Mouse (Mus musculus): Measurements from ENCODE around the gene Serpinc1. TPM values are rescaled to one million over a fixed set of nuclear protein-coding genes. Genes with fewer than 3 reads are reported as not detected.

The Serpinc1 gene
- polyA plus RNA-seq, 1 experiment: 2.0 TPM

GRCm38 (mm10) chr1:161034435-161035280 lies 56.3 kb downstream of the Serpinc1 start, which contains the start of gene Zbtb37:
TSS of gene Zbtb37 (minus strand) at chr1:161034849.
- H3K4me3 ChIP-seq (replicated peaks): peak within 1 kb of the TSS; percentile 98
- no peaks in the 10 kb centered on the region for H3K9me3 ChIP-seq
- H3K36me3 ChIP-seq (replicated peaks; ENCODE audit: low read length): peaks cover 69% of the 10 kb centered on the region
- H3K4me1 ChIP-seq: peaks cover 64% of the 10 kb centered on the region
- no peaks in the 10 kb centered on the region for H3K27me3 ChIP-seq (replicated peaks)
- TF ChIP-seq GATA1 (IDR thresholded peaks at IDR 0.05; ENCODE audit: borderline replicate concordance, low read length): no peak

- H3K27me3 ChIP-seq (replicated peaks): no peaks in the 10 kb centered on the region
- TF ChIP-seq GATA1 (IDR thresholded peaks at IDR 0.05; ENCODE audit: borderline replicate concordance, low read length) (no peak), FLI1 (IDR thresholded peaks at IDR 0.05; ENCODE audit: low read length) (no peak)
- H3K4me1 ChIP-seq: peaks cover 63% of the 10 kb centered on the region
- H3K9me3 ChIP-seq: no peaks in the 10 kb centered on the region
- peak overlapping the region; percentile 98 for H3K4me3 ChIP-seq (replicated peaks)
- peaks cover 69% of the 10 kb centered on the region for H3K36me3 ChIP-seq (replicated peaks; ENCODE audit: low read length)
Observed at GRCm38 (mm10) chr1:161035281-161035785, 56.9 kb downstream of the Serpinc1 start.

- Histone ChIP-seq H3K4me3 (replicated peaks) (peak overlapping the region; percentile 98), H3K4me1 (peaks cover 60% of the 10 kb centered on the region), H3K9me3 (no peaks in the 10 kb centered on the region), H3K27me3 (replicated peaks) (no peaks in the 10 kb centered on the region), H3K36me3 (replicated peaks; ENCODE audit: low read length) (peaks cover 69% of the 10 kb centered on the region)
- TF ChIP-seq FLI1 (IDR thresholded peaks at IDR 0.05; ENCODE audit: low read length) (no peak), GATA1 (IDR thresholded peaks at IDR 0.05; ENCODE audit: borderline replicate concordance, low read length) (no peak)
Observed at GRCm38 (mm10) chr1:161035786-161036404, 57.5 kb downstream of the Serpinc1 start.

- H3K36me3 ChIP-seq (replicated peaks; ENCODE audit: low read length): peaks cover 69% of the 10 kb centered on the region
- H3K4me1 ChIP-seq: peaks cover 60% of the 10 kb centered on the region
- H3K9me3 ChIP-seq: no peaks in the 10 kb centered on the region
- no peak for TF ChIP-seq FLI1 (IDR thresholded peaks at IDR 0.05; ENCODE audit: low read length)
- TF ChIP-seq GATA1 (IDR thresholded peaks at IDR 0.05; ENCODE audit: borderline replicate concordance, low read length): no peak
- H3K4me3 ChIP-seq (replicated peaks): peak overlapping the region; percentile 98
- no peaks in the 10 kb centered on the region for H3K27me3 ChIP-seq (replicated peaks)
Observed at GRCm38 (mm10) chr1:161036411-161036841, 58.0 kb downstream of the Serpinc1 start.

GRCm38 (mm10) chr1:161037026-161037425 lies 58.6 kb downstream of the Serpinc1 start:
- peaks cover 58% of the 10 kb centered on the region for H3K4me1 ChIP-seq
- peaks cover 69% of the 10 kb centered on the region for H3K36me3 ChIP-seq (replicated peaks; ENCODE audit: low read length)
- TF ChIP-seq FLI1 (IDR thresholded peaks at IDR 0.05; ENCODE audit: low read length): no peak
- no peak for TF ChIP-seq GATA1 (IDR thresholded peaks at IDR 0.05; ENCODE audit: borderline replicate concordance, low read length)
- peak overlapping the region; percentile 98 for H3K4me3 ChIP-seq (replicated peaks)
- H3K9me3 ChIP-seq: no peaks in the 10 kb centered on the region
- no peaks in the 10 kb centered on the region for H3K27me3 ChIP-seq (replicated peaks)

- Histone ChIP-seq H3K27me3 (replicated peaks) (no peaks in the 10 kb centered on the region), H3K36me3 (replicated peaks; ENCODE audit: low read length) (peaks cover 69% of the 10 kb centered on the region), H3K9me3 (no peaks in the 10 kb centered on the region), H3K4me1 (peaks cover 52% of the 10 kb centered on the region), H3K4me3 (replicated peaks) (peak overlapping the region; percentile 98)
- no peak for TF ChIP-seq FLI1 (IDR thresholded peaks at IDR 0.05; ENCODE audit: low read length)
- no peak for TF ChIP-seq GATA1 (IDR thresholded peaks at IDR 0.05; ENCODE audit: borderline replicate concordance, low read length)
Observed at GRCm38 (mm10) chr1:161037599-161037998, 59.2 kb downstream of the Serpinc1 start.

- peaks cover 67% of the 10 kb centered on the region for H3K36me3 ChIP-seq (replicated peaks; ENCODE audit: low read length)
- H3K9me3 ChIP-seq: no peaks in the 10 kb centered on the region
- peak overlapping the region; percentile 98 for H3K4me3 ChIP-seq (replicated peaks)
- H3K4me1 ChIP-seq: peaks cover 52% of the 10 kb centered on the region
- H3K27me3 ChIP-seq (replicated peaks): no peaks in the 10 kb centered on the region
- no peak for TF ChIP-seq GATA1 (IDR thresholded peaks at IDR 0.05; ENCODE audit: borderline replicate concordance, low read length)
- no peak for TF ChIP-seq FLI1 (IDR thresholded peaks at IDR 0.05; ENCODE audit: low read length)
Observed at GRCm38 (mm10) chr1:161038004-161038403, 59.6 kb downstream of the Serpinc1 start.

GRCm38 (mm10) chr1:161038968-161039721 lies 60.8 kb downstream of the Serpinc1 start:
- peaks cover 77% of the 10 kb centered on the region for H3K36me3 ChIP-seq (replicated peaks; ENCODE audit: low read length)
- no peaks in the 10 kb centered on the region for H3K27me3 ChIP-seq (replicated peaks)
- TF ChIP-seq FLI1 (IDR thresholded peaks at IDR 0.05; ENCODE audit: low read length) (no peak), GATA1 (IDR thresholded peaks at IDR 0.05; ENCODE audit: borderline replicate concordance, low read length) (no peak)
- peaks cover 41% of the 10 kb centered on the region for H3K4me1 ChIP-seq
- no peak overlapping the region for H3K4me3 ChIP-seq (replicated peaks)
- H3K9me3 ChIP-seq: no peaks in the 10 kb centered on the region

- peaks cover 83% of the 10 kb centered on the region for H3K36me3 ChIP-seq (replicated peaks; ENCODE audit: low read length)
- no peak overlapping the region for H3K4me3 ChIP-seq (replicated peaks)
- TF ChIP-seq GATA1 (IDR thresholded peaks at IDR 0.05; ENCODE audit: borderline replicate concordance, low read length) (no peak), FLI1 (IDR thresholded peaks at IDR 0.05; ENCODE audit: low read length) (no peak)
- H3K9me3 ChIP-seq: no peaks in the 10 kb centered on the region
- peaks cover 40% of the 10 kb centered on the region for H3K4me1 ChIP-seq
- no peaks in the 10 kb centered on the region for H3K27me3 ChIP-seq (replicated peaks)
Observed at GRCm38 (mm10) chr1:161039741-161040425, 61.5 kb downstream of the Serpinc1 start.
